Mouse (Mus musculus): Measurements from ENCODE around the gene Inmt.

- TF ChIP-seq CTCF (conservative IDR thresholded peaks at IDR 0.05; ENCODE audit: low read length), result no peak
- no peak for TF ChIP-seq POU5F1 (IDR thresholded peaks at IDR 0.05; ENCODE audit: borderline replicate concordance, low read length)
Observed at GRCm38 (mm10) chr6:55203931-55204330, 29.1 kb upstream of the Inmt start.

All from E14TG2a.4 (cell line).